Mouse (Mus musculus) G1E (cell line): Measurements from ENCODE around the gene Gm49337.

ENCODE experiments used
- CTCF ChIP-seq: IDR thresholded peaks from 2 replicates; pipeline ENCODE4 v1.5.1; 2012; ENCODE audit warnings: low read depth, low read length, inconsistent platforms, mixed read lengths
- GATA1 ChIP-seq: IDR thresholded peaks from 2 replicates; pipeline ENCODE4 v1.6.1; 2012; ENCODE audit warnings: borderline replicate concordance, low read length, inconsistent platforms, mixed read lengths

DNA sequence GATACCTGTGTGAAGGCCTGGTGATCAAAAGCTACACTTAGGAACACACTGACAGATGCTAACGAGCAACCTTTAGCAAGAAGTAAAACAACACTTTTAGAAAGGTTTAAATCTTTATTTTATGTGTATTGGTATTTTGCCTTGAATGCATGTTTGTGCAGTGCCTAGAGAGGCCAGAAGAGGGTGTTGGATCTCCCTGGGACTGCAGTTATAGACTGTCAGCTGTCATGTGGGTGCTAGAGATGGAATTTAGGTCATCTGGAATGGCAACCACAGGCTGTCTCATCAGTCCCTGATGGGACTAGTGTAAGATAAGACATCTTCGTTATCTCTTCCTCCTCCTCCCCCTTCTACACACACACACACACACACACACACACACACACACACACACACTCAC lies 25.2 kb downstream of the Gm49337 start:
- TF ChIP-seq CTCF (peak; percentile 21; the same call in 1 of the 2 replicates), GATA1 (no peak)
